Mouse (Mus musculus): ENCODE measurements at regions not wholly inside any gene's neighbourhood (a gene's known extent, or its start where the extent isn't known, plus 50 kb on each side); places are given as distances from the start of the nearest gene placed in this dataset.

DNA sequence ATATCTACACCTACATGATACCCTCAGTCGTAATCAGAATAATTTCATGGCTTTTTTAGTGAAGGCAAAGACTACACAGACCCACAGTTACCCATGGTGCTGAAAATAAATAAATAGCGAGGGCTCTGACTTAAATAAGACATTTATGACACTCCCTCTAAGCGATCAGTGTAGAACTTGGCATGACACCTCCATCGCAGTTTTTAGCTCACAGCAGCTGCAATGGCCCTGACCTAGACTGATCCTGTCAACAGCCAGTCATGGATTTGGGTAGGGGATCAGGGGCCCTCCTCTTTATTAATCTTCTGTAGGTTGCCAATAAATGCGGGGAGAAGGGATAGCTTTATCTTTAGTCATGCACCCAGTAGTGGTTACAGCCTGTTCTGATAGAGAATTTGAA is 494.1 kb downstream of the Epha3 start:
- no peak for DNase-seq

DNA sequence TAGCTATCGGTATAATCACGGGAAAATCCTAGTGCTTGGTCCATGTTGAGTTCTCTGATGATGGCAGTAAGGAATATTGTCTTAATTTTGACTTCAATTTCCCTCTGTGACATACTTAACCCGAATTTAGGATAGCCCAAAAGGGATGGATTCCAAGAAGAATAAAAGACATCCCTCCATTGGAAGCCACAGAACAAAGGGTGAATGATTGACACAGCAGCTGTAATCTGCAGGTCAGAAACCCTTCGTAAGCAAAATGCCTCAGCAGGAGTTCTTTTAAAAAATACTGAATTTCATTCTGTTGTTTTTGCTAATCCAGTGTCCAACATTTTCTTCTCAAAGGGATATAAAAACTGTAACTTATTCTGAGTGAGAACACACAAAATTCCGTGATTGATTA is 492.7 kb downstream of the Epha3 start:
- DNase-seq = no peak

- no peak for DNase-seq
Measured at GRCm38 (mm10) chr16:63404976-63405375, 459.0 kb downstream of the Epha3 start.

- no peak for DNase-seq
Measured at GRCm38 (mm10) chr16:63412656-63413055, 451.3 kb downstream of the Epha3 start.

DNA sequence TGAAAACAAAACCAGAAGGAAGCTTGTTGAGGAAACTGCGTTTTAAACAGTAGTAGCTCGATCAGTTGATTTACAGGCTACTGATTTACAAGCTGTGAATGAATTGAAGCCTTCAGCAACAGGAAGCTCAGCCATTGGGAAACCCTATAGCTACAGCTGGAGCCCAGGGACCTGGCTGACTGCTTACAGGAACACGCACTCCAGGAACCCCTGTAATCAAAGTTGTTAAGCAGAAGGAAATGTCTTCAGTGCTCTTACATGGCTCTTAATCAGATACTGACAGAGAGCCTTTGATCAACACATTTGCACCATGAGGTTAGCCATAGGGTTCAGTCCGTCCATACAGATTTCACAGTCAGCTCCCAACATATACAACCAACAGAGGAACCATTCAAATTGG is 411.7 kb downstream of the Epha3 start:
- DNase-seq = no peak

- DNase-seq = no peak
Measured at GRCm38 (mm10) chr16:63466615-63467014, 397.4 kb downstream of the Epha3 start.

DNA sequence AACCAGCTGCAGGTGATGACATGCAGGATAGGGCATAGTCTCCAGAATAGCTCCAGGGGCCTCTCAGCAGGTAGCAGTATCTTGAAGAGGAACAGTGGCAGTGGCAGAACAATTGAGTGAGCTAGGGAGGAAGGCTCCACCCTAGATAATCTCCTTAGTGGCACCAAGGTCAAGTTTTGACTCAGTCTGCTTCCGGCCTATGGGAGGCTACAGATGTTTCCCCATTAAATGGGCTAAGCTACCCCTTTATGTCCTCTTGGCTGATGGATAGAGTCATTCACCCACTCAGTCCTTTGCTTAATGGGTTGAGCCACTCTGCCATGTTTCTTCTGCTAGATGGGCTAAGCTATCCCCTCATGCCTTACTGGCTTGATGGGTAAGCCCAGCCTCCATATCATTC is 395.1 kb downstream of the Epha3 start:
- no peak for DNase-seq
